Mouse (Mus musculus) ES-E14 (cell line): Measurements from ENCODE around the gene Mansc4.

Source experiments
- HCFC1 ChIP-seq: IDR thresholded peaks from 2 replicates; pipeline ENCODE4 v1.6.1; 2012; ENCODE audit warnings: low read length, inconsistent platforms, borderline replicate concordance; ENCODE audit not compliant: insufficient read depth
- MAFK ChIP-seq: IDR thresholded peaks from 2 replicates; pipeline ENCODE4 v1.6.1; 2014; ENCODE audit warnings: mild to moderate bottlenecking, low read depth, low read length, inconsistent platforms; ENCODE audit not compliant: insufficient read depth
- ZC3H11A ChIP-seq: IDR thresholded peaks from 2 replicates; pipeline ENCODE4 v1.6.1; 2012; ENCODE audit warnings: low read depth, mild to moderate bottlenecking, inconsistent platforms, low read length, borderline replicate concordance
- ZNF384 ChIP-seq: IDR thresholded peaks from 2 replicates; pipeline ENCODE4 v1.6.1; 2012; ENCODE audit warnings: low read depth, low read length, inconsistent platforms

DNA sequence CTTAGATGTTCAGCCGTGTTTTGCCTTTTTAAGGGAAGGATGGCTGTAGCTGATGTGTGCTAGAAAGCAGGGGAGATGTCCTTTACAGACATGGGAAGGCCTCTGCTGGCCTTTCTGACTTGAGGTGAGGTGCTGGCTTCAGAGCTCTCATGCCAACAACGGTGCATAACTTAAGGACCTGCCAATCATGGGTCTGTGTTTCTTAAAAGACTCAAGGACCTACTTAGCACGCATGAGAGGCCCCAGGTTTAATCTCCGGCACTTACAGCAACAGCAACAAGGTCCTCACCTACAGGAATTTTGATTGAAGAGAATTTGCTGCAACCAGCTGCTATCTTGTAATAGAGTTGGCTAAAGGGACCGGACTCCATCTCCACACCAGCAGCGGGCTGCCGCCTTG, 22.5 kb upstream of the Mansc4 start:
- TF ChIP-seq ZNF384 (no peak), ZC3H11A (no peak), HCFC1 (no peak), MAFK (no peak)
